Comparison of ENCODE assay signal across 8 mouse cellular contexts in genomic region chr11:117780199-117780515, GRCm38 (mm10). TPM values are rescaled to one million over a fixed set of nuclear protein-coding genes. Genes with fewer than 3 reads are reported as not detected.
DNase-seq lines count a peak whose midpoint lies in the region; ATAC-seq lines count a peak whose summit lies in the region.

No protein-coding gene starts in this region.

- peak; percentile 4; the same call in 1 of the 2 replicates for ATAC-seq in heart, embryonic 15.5 days (replicated peaks; ENCODE audit: insufficient number of reproducible peaks, insufficient read depth, low FRiP score, low read depth)
- no peak for ATAC-seq in hindbrain, embryonic 12.5 days (ENCODE audit: low FRiP score)
- no peak for ATAC-seq in midbrain, embryonic 11.5 days (ENCODE audit: low FRiP score)

- peak overlapping the region; percentile 62 for H3K9ac ChIP-seq in heart, embryonic 15.5 days
- peak overlapping the region; percentile 39 for H3K9ac ChIP-seq in hindbrain, embryonic 12.5 days
- peak overlapping the region; percentile 65 for H3K9ac ChIP-seq in midbrain, embryonic 11.5 days (ENCODE audit: low read length)

- peaks cover 60% of the 10 kb centered on the region for H3K4me1 ChIP-seq in heart, embryonic 15.5 days (replicated peaks)
- H3K4me1 ChIP-seq in hindbrain, embryonic 12.5 days: peaks cover 53% of the 10 kb centered on the region
- peaks cover 17% of the 10 kb centered on the region for H3K4me1 ChIP-seq in midbrain, embryonic 11.5 days (ENCODE audit: control insufficient read depth, insufficient read depth, low read length)

- H3K4me3 ChIP-seq in heart, embryonic 15.5 days: peak overlapping the region; percentile 61
- H3K4me3 ChIP-seq in hindbrain, embryonic 12.5 days: peak overlapping the region; percentile 25
- peak overlapping the region; percentile 30 for H3K4me3 ChIP-seq in midbrain, embryonic 11.5 days (ENCODE audit: low read depth, low read length)

- H3K27ac ChIP-seq in heart, embryonic 15.5 days: peak overlapping the region; percentile 92
- peak overlapping the region; percentile 74; the same call in 1 of the 2 replicates for H3K27ac ChIP-seq in hindbrain, embryonic 12.5 days
- peak overlapping the region; percentile 57 for H3K27ac ChIP-seq in midbrain, embryonic 11.5 days (ENCODE audit: low read depth, low read length)

- DNase-seq in heart, adult 11 months: no peak
- DNase-seq in ZHBTc4 (ENCODE audit: low read depth, low spot score): peak; percentile 40
- DNase-seq in midbrain, embryonic 11.5 days (ENCODE audit: low spot score, missing footprints): no peak
- no peak for DNase-seq in left cerebral cortex, adult 11 months (ENCODE audit: low spot score)
- no peak for DNase-seq in thymus, adult 18-20 months
- DNase-seq in ovary, postnatal 36 days (ENCODE audit: low spot score): no peak

- WGBS in heart, embryonic 15.5 days: 0% methylated on average over 17 of the region's 17 CpGs
- 1% methylated on average over 17 of the region's 17 CpGs for WGBS in hindbrain, embryonic 12.5 days
- under 1% methylated on average over 15 of the region's 17 CpGs for WGBS in midbrain, embryonic 11.5 days

- no peaks in the 10 kb centered on the region; the same call in 1 of the 2 replicates for H3K27me3 ChIP-seq in heart, embryonic 15.5 days
- H3K27me3 ChIP-seq in hindbrain, embryonic 12.5 days: peaks cover 52% of the 10 kb centered on the region
- H3K27me3 ChIP-seq in midbrain, embryonic 11.5 days (ENCODE audit: control insufficient read depth, insufficient read depth, low read length): peaks cover 47% of the 10 kb centered on the region

- H3K9me3 ChIP-seq in heart, embryonic 15.5 days (replicated peaks): no peaks in the 10 kb centered on the region
- no peaks in the 10 kb centered on the region for H3K9me3 ChIP-seq in hindbrain, embryonic 12.5 days (replicated peaks)
- H3K9me3 ChIP-seq in midbrain, embryonic 11.5 days (ENCODE audit: control insufficient read depth, low read length): no peaks in the 10 kb centered on the region

- H3K4me2 ChIP-seq in heart, embryonic 15.5 days: peak overlapping the region; percentile 96
- peak overlapping the region; percentile 62 for H3K4me2 ChIP-seq in hindbrain, embryonic 12.5 days (replicated peaks)
- H3K4me2 ChIP-seq in midbrain, embryonic 11.5 days: peak overlapping the region; percentile 53

- peaks cover 14% of the 10 kb centered on the region for H3K36me3 ChIP-seq in heart, embryonic 15.5 days
- H3K36me3 ChIP-seq in hindbrain, embryonic 12.5 days: no peaks in the 10 kb centered on the region
- H3K36me3 ChIP-seq in midbrain, embryonic 11.5 days (ENCODE audit: control insufficient read depth, insufficient read depth, low read length): no peaks in the 10 kb centered on the region

RNA-seq across cellular contexts. Expression of gene Tmc8, which starts 1.7 kb away (rescaled TPM):
- 2.7 and 3.8 TPM in 2 replicates for polyA plus RNA-seq in heart, embryonic 15.5 days (2015; fragmentation: Nextera tagmentation; extraction: Ambion mirVana)
- polyA plus RNA-seq in hindbrain, embryonic 12.5 days (2016; fragmentation: Nextera tagmentation; extraction: Ambion mirVana): 1.2 and 2.0 TPM in 2 replicates
- 1.0 and 1.2 TPM in 2 replicates for polyA plus RNA-seq in midbrain, embryonic 11.5 days (2014; fragmentation: Nextera tagmentation; extraction: Ambion mirVana)

RNA-seq across cellular contexts. Expression of gene Tmc6, which starts 1.8 kb away (rescaled TPM):
- polyA plus RNA-seq in heart, embryonic 15.5 days (2015; fragmentation: Nextera tagmentation; extraction: Ambion mirVana): 20.9 and 28.3 TPM in 2 replicates
- polyA plus RNA-seq in hindbrain, embryonic 12.5 days (2016; fragmentation: Nextera tagmentation; extraction: Ambion mirVana): 9.2 and 11.3 TPM in 2 replicates
- polyA plus RNA-seq in midbrain, embryonic 11.5 days (2014; fragmentation: Nextera tagmentation; extraction: Ambion mirVana): 4.5 and 4.7 TPM in 2 replicates

RNA-seq across cellular contexts. Expression of gene 6030468B19Rik, which starts 17.3 kb away (rescaled TPM):
- polyA plus RNA-seq in heart, embryonic 15.5 days (2015; fragmentation: Nextera tagmentation; extraction: Ambion mirVana): 0.34 and 0.65 TPM in 2 replicates
- 0.29 and 0.67 TPM in 2 replicates for polyA plus RNA-seq in hindbrain, embryonic 12.5 days (2016; fragmentation: Nextera tagmentation; extraction: Ambion mirVana)
- 0.65 and 1.3 TPM in 2 replicates for polyA plus RNA-seq in midbrain, embryonic 11.5 days (2014; fragmentation: Nextera tagmentation; extraction: Ambion mirVana)

RNA-seq across cellular contexts. Expression of gene Gm20708, which starts 29.3 kb away (rescaled TPM):
- 0.97 and 1.5 TPM in 2 replicates for polyA plus RNA-seq in heart, embryonic 15.5 days (2015; fragmentation: Nextera tagmentation; extraction: Ambion mirVana)
- 0.47 and 0.50 TPM in 2 replicates for polyA plus RNA-seq in hindbrain, embryonic 12.5 days (2016; fragmentation: Nextera tagmentation; extraction: Ambion mirVana)
- polyA plus RNA-seq in midbrain, embryonic 11.5 days (2014; fragmentation: Nextera tagmentation; extraction: Ambion mirVana): 0.15 and 0.20 TPM in 2 replicates

RNA-seq across cellular contexts. Expression of gene Syngr2, which starts 29.3 kb away (rescaled TPM):
- 84.6 and 105 TPM in 2 replicates for polyA plus RNA-seq in heart, embryonic 15.5 days (2015; fragmentation: Nextera tagmentation; extraction: Ambion mirVana)
- polyA plus RNA-seq in hindbrain, embryonic 12.5 days (2016; fragmentation: Nextera tagmentation; extraction: Ambion mirVana): 24.2 and 24.4 TPM in 2 replicates
- 29.9 and 36.4 TPM in 2 replicates for polyA plus RNA-seq in midbrain, embryonic 11.5 days (2014; fragmentation: Nextera tagmentation; extraction: Ambion mirVana)
